Mouse (Mus musculus): ENCODE data around the gene Vkorc1. TPM values are rescaled to one million over a fixed set of nuclear protein-coding genes. Genes with fewer than 3 reads are reported as not detected.
A peak's percentile ranks its signal among the peaks of the same experiment; 100 is the strongest.

Vkorc1 gene
- polyA plus RNA-seq, 1 experiment = 31.8 TPM

GRCm38 (mm10) chr7:127888821-127889220, 6.6 kb downstream of the Vkorc1 start:
- H3K27me3 ChIP-seq (ENCODE audit: control insufficient read depth, insufficient read depth, low read length, poor library complexity, severe bottlenecking) = no peaks in the 10 kb centered on the region
- H3K4me1 ChIP-seq (ENCODE audit: control insufficient read depth, insufficient read depth, low read length) = no peaks in the 10 kb centered on the region
- TF ChIP-seq EP300 (IDR thresholded peaks at IDR 0.05; ENCODE audit: insufficient read depth, low read depth, low read length) (no peak), POLR2A (IDR thresholded peaks at IDR 0.05; ENCODE audit: insufficient read depth, low read length) (no peak), CTCF (IDR thresholded peaks at IDR 0.05; ENCODE audit: low read depth, low read length) (no peak)
- peaks cover 21% of the 10 kb centered on the region for H3K36me3 ChIP-seq (ENCODE audit: control insufficient read depth, insufficient read depth, low read length, poor library complexity, severe bottlenecking)
- H3K9me3 ChIP-seq (replicated peaks; ENCODE audit: control insufficient read depth, insufficient read depth, low read length, poor library complexity, severe bottlenecking) = no peaks in the 10 kb centered on the region
- no peak overlapping the region for H3K4me3 ChIP-seq (ENCODE audit: low read depth, low read length)
- no peak overlapping the region for H3K9ac ChIP-seq (ENCODE audit: low read depth, poor library complexity, severe bottlenecking)
- no peak overlapping the region for H3K27ac ChIP-seq (ENCODE audit: insufficient read depth, low read length)

- Histone ChIP-seq H3K9ac (ENCODE audit: low read depth, poor library complexity, severe bottlenecking) (no peak overlapping the region), H3K4me1 (ENCODE audit: control insufficient read depth, insufficient read depth, low read length) (no peaks in the 10 kb centered on the region), H3K27me3 (ENCODE audit: control insufficient read depth, insufficient read depth, low read length, poor library complexity, severe bottlenecking) (no peaks in the 10 kb centered on the region), H3K36me3 (ENCODE audit: control insufficient read depth, insufficient read depth, low read length, poor library complexity, severe bottlenecking) (peaks cover 24% of the 10 kb centered on the region), H3K4me3 (ENCODE audit: low read depth, low read length) (no peak overlapping the region), H3K27ac (ENCODE audit: insufficient read depth, low read length) (no peak overlapping the region), H3K9me3 (replicated peaks; ENCODE audit: control insufficient read depth, insufficient read depth, low read length, poor library complexity, severe bottlenecking) (no peaks in the 10 kb centered on the region)
- TF ChIP-seq EP300 (IDR thresholded peaks at IDR 0.05; ENCODE audit: insufficient read depth, low read depth, low read length) (no peak), CTCF (IDR thresholded peaks at IDR 0.05; ENCODE audit: low read depth, low read length) (no peak), POLR2A (IDR thresholded peaks at IDR 0.05; ENCODE audit: insufficient read depth, low read length) (no peak)
These were observed 7.6 kb downstream of the Vkorc1 start for GRCm38 (mm10) chr7:127887781-127888180.

- Histone ChIP-seq H3K4me3 (ENCODE audit: low read depth, low read length) (no peak overlapping the region), H3K27me3 (ENCODE audit: control insufficient read depth, insufficient read depth, low read length, poor library complexity, severe bottlenecking) (no peaks in the 10 kb centered on the region), H3K36me3 (ENCODE audit: control insufficient read depth, insufficient read depth, low read length, poor library complexity, severe bottlenecking) (peaks cover 28% of the 10 kb centered on the region), H3K9ac (ENCODE audit: low read depth, poor library complexity, severe bottlenecking) (no peak overlapping the region), H3K9me3 (replicated peaks; ENCODE audit: control insufficient read depth, insufficient read depth, low read length, poor library complexity, severe bottlenecking) (no peaks in the 10 kb centered on the region), H3K4me1 (ENCODE audit: control insufficient read depth, insufficient read depth, low read length) (no peaks in the 10 kb centered on the region), H3K27ac (ENCODE audit: insufficient read depth, low read length) (no peak overlapping the region)
- TF ChIP-seq POLR2A (IDR thresholded peaks at IDR 0.05; ENCODE audit: insufficient read depth, low read length) (no peak), CTCF (IDR thresholded peaks at IDR 0.05; ENCODE audit: low read depth, low read length) (no peak), EP300 (IDR thresholded peaks at IDR 0.05; ENCODE audit: insufficient read depth, low read depth, low read length) (no peak)
These were observed 8.2 kb downstream of the Vkorc1 start for GRCm38 (mm10) chr7:127887191-127887590.

GRCm38 (mm10) chr7:127886551-127886950, 8.9 kb downstream of the Vkorc1 start:
- Histone ChIP-seq H3K4me3 (ENCODE audit: low read depth, low read length) (no peak overlapping the region), H3K27ac (ENCODE audit: insufficient read depth, low read length) (no peak overlapping the region), H3K4me1 (ENCODE audit: control insufficient read depth, insufficient read depth, low read length) (no peaks in the 10 kb centered on the region), H3K36me3 (ENCODE audit: control insufficient read depth, insufficient read depth, low read length, poor library complexity, severe bottlenecking) (peaks cover 35% of the 10 kb centered on the region), H3K9me3 (replicated peaks; ENCODE audit: control insufficient read depth, insufficient read depth, low read length, poor library complexity, severe bottlenecking) (no peaks in the 10 kb centered on the region), H3K27me3 (ENCODE audit: control insufficient read depth, insufficient read depth, low read length, poor library complexity, severe bottlenecking) (no peaks in the 10 kb centered on the region), H3K9ac (ENCODE audit: low read depth, poor library complexity, severe bottlenecking) (no peak overlapping the region)
- TF ChIP-seq EP300 (IDR thresholded peaks at IDR 0.05; ENCODE audit: insufficient read depth, low read depth, low read length) (no peak), POLR2A (IDR thresholded peaks at IDR 0.05; ENCODE audit: insufficient read depth, low read length) (no peak), CTCF (IDR thresholded peaks at IDR 0.05; ENCODE audit: low read depth, low read length) (no peak)

GRCm38 (mm10) chr7:127885951-127886350, 9.5 kb downstream of the Vkorc1 start:
- peaks cover 41% of the 10 kb centered on the region for H3K36me3 ChIP-seq (ENCODE audit: control insufficient read depth, insufficient read depth, low read length, poor library complexity, severe bottlenecking)
- H3K27ac ChIP-seq (ENCODE audit: insufficient read depth, low read length) = no peak overlapping the region
- H3K4me3 ChIP-seq (ENCODE audit: low read depth, low read length) = no peak overlapping the region
- no peaks in the 10 kb centered on the region for H3K9me3 ChIP-seq (replicated peaks; ENCODE audit: control insufficient read depth, insufficient read depth, low read length, poor library complexity, severe bottlenecking)
- H3K9ac ChIP-seq (ENCODE audit: low read depth, poor library complexity, severe bottlenecking) = no peak overlapping the region
- no peak for TF ChIP-seq CTCF (IDR thresholded peaks at IDR 0.05; ENCODE audit: low read depth, low read length)
- no peak for TF ChIP-seq EP300 (IDR thresholded peaks at IDR 0.05; ENCODE audit: insufficient read depth, low read depth, low read length)
- no peak for TF ChIP-seq POLR2A (IDR thresholded peaks at IDR 0.05; ENCODE audit: insufficient read depth, low read length)
- no peaks in the 10 kb centered on the region for H3K27me3 ChIP-seq (ENCODE audit: control insufficient read depth, insufficient read depth, low read length, poor library complexity, severe bottlenecking)
- no peaks in the 10 kb centered on the region for H3K4me1 ChIP-seq (ENCODE audit: control insufficient read depth, insufficient read depth, low read length)

- Histone ChIP-seq H3K27ac (ENCODE audit: insufficient read depth, low read length) (no peak overlapping the region), H3K27me3 (ENCODE audit: control insufficient read depth, insufficient read depth, low read length, poor library complexity, severe bottlenecking) (no peaks in the 10 kb centered on the region), H3K4me1 (ENCODE audit: control insufficient read depth, insufficient read depth, low read length) (no peaks in the 10 kb centered on the region), H3K4me3 (ENCODE audit: low read depth, low read length) (no peak overlapping the region), H3K9me3 (replicated peaks; ENCODE audit: control insufficient read depth, insufficient read depth, low read length, poor library complexity, severe bottlenecking) (no peaks in the 10 kb centered on the region), H3K9ac (ENCODE audit: low read depth, poor library complexity, severe bottlenecking) (no peak overlapping the region), H3K36me3 (ENCODE audit: control insufficient read depth, insufficient read depth, low read length, poor library complexity, severe bottlenecking) (peaks cover 49% of the 10 kb centered on the region)
- TF ChIP-seq CTCF (IDR thresholded peaks at IDR 0.05; ENCODE audit: low read depth, low read length) = peak; percentile 4
- TF ChIP-seq EP300 (IDR thresholded peaks at IDR 0.05; ENCODE audit: insufficient read depth, low read depth, low read length) = no peak
- TF ChIP-seq POLR2A (IDR thresholded peaks at IDR 0.05; ENCODE audit: insufficient read depth, low read length) = no peak
These were observed 15.0 kb downstream of the Vkorc1 start for GRCm38 (mm10) chr7:127880431-127880830.
